Mouse (Mus musculus) heart, adult 9 months (tissue): ENCODE results near the gene Lce3f.

Experiments used
- DNase-seq, 2 experiments: peaks; one replicate each; pipeline ENCODE4 v3.0.0; 2022; ENCODE audit warnings: low spot score in 2 of 2

Lce3f gene

GRCm38 (mm10) chr3:92991926-92992325 is at the start of gene Lce3f:
TSS of gene Lce3f (plus strand) at chr3:92992226.
- DNase-seq = no peak

GRCm38 (mm10) chr3:92944186-92944585 is 47.8 kb upstream of the Lce3f start, which contains the start of gene Lce3c:
TSS of gene Lce3c (plus strand) at chr3:92944486.
- DNase-seq = no peak

GRCm38 (mm10) chr3:92957090-92957489 is 34.9 kb upstream of the Lce3f start, which contains the start of gene Lce3d:
TSS of gene Lce3d (plus strand) at chr3:92957390.
- no peak for DNase-seq

GRCm38 (mm10) chr3:92966761-92967160 is 25.3 kb upstream of the Lce3f start, which contains the start of gene Lce3e:
TSS of gene Lce3e (plus strand) at chr3:92967061.
- no peak for DNase-seq

- DNase-seq = no peak
These were observed 13.5 kb upstream of the Lce3f start for GRCm38 (mm10) chr3:92978484-92978883.

- DNase-seq = peak in 1 of 2 experiments; percentile 3
These were observed 6.7 kb downstream of the Lce3f start for GRCm38 (mm10) chr3:92998691-92999090.

GRCm38 (mm10) chr3:93000621-93001020 is 8.6 kb downstream of the Lce3f start:
- DNase-seq = no peak

GRCm38 (mm10) chr3:93002843-93003242 is 10.8 kb downstream of the Lce3f start:
- no peak for DNase-seq

GRCm38 (mm10) chr3:93014378-93014801 is 22.4 kb downstream of the Lce3f start:
- DNase-seq = no peak

- DNase-seq = no peak
These were observed 22.8 kb downstream of the Lce3f start for GRCm38 (mm10) chr3:93014871-93015270.

- DNase-seq = no peak
These were observed 23.6 kb downstream of the Lce3f start, which contains the start of gene Crct1 for GRCm38 (mm10) chr3:93015460-93016104. TSS of gene Crct1 (minus strand) at chr3:93015687.

GRCm38 (mm10) chr3:93018960-93019359 is 26.9 kb downstream of the Lce3f start, which contains the start of gene Lce1m:
TSS of gene Lce1m (minus strand) at chr3:93019060.
- DNase-seq = no peak

GRCm38 (mm10) chr3:93021171-93021570 is 29.1 kb downstream of the Lce3f start:
- no peak for DNase-seq

GRCm38 (mm10) chr3:93023411-93024184 is 31.6 kb downstream of the Lce3f start:
- no peak for DNase-seq

- DNase-seq = no peak
These were observed 33.5 kb downstream of the Lce3f start for GRCm38 (mm10) chr3:93025486-93025885.

GRCm38 (mm10) chr3:93031450-93031849 is 39.4 kb downstream of the Lce3f start:
- DNase-seq = no peak
